ENCODE assay signal across 26 mouse cellular contexts in genomic region chr12:71053486-71053885, GRCm38 (mm10). TPM values are rescaled to one million over a fixed set of nuclear protein-coding genes. Genes with fewer than 3 reads are reported as not detected.
DNase-seq lines count a peak whose midpoint lies in the region; ATAC-seq and TF ChIP-seq lines count a peak whose summit lies in the region.
"Had no signal": no experiment of that assay in that cellular context is flagged by ENCODE, and none has a peak within 500 bp of the region (broad histone marks: within the 10 kb centered on the region; RNA-seq: fewer than 3 reads in every experiment).

No protein-coding gene starts in this region.

- no peaks in the 10 kb centered on the region for H3K27me3 ChIP-seq in liver, embryonic 11.5 days (replicated peaks; ENCODE audit: control insufficient read depth, insufficient read depth, low read length)
- no peaks in the 10 kb centered on the region for H3K27me3 ChIP-seq in liver, embryonic 12.5 days (replicated peaks)
- H3K27me3 ChIP-seq: CH12.LX; embryonic facial prominence, embryonic 13.5 days; embryonic facial prominence, embryonic 15.5 days; forebrain, embryonic 12.5 days had no signal

- TF ChIP-seq CTCF in layer of hippocampus, adult 2 months (conservative IDR thresholded peaks at IDR 0.05), result no peak

- H3K36me3 ChIP-seq in liver, embryonic 11.5 days (ENCODE audit: control insufficient read depth, insufficient read depth, low read length), result peaks cover 7% of the 10 kb centered on the region; the same call in 1 of the 2 replicates
- peaks cover 23% of the 10 kb centered on the region for H3K36me3 ChIP-seq in liver, embryonic 12.5 days

- no peak overlapping the region for H3K4me3 ChIP-seq in layer of hippocampus, adult 2 months
- H3K4me3 ChIP-seq in liver, embryonic 11.5 days (ENCODE audit: low read depth, low read length), result no peak overlapping the region
- no peak overlapping the region for H3K4me3 ChIP-seq in liver, embryonic 12.5 days
- H3K4me3 ChIP-seq: embryonic facial prominence, embryonic 13.5 days; embryonic facial prominence, embryonic 15.5 days; erythroblast, embryonic 14.5 days; forebrain, embryonic 10.5 days; forebrain, embryonic 12.5 days had no signal

- peak; percentile 86 for DNase-seq in heart, adult 11 months
- no peak for DNase-seq in heart, adult 9 months (ENCODE audit: low spot score in 2 of 2)
- DNase-seq in layer of hippocampus, adult 2 months (ENCODE audit: low spot score in 2 of 2), result no peak
- no peak for DNase-seq in layer of hippocampus, adult 9-10 months (ENCODE audit: low spot score)
- peak; percentile 2 for DNase-seq in liver, embryonic 11.5 days (ENCODE audit: low spot score)
- DNase-seq: adrenal gland, postnatal 25 days; B cell, adult 2 months; cerebellum, adult 11 months; cerebellum, adult 8-10 months; cerebellum, adult 9-11 months; embryo, embryonic 11 days had no signal

- no peaks in the 10 kb centered on the region for H3K9me3 ChIP-seq in liver, embryonic 11.5 days (ENCODE audit: control insufficient read depth, low read length)
- no peaks in the 10 kb centered on the region for H3K9me3 ChIP-seq in liver, embryonic 12.5 days (replicated peaks)
- H3K9me3 ChIP-seq: embryonic facial prominence, embryonic 13.5 days; embryonic facial prominence, embryonic 15.5 days; forebrain, embryonic 10.5 days; forebrain, embryonic 12.5 days had no signal

- no peak overlapping the region for H3K4me2 ChIP-seq in liver, embryonic 11.5 days
- H3K4me2 ChIP-seq in liver, embryonic 12.5 days, result no peak overlapping the region
- H3K4me2 ChIP-seq: embryonic facial prominence, embryonic 13.5 days; embryonic facial prominence, embryonic 15.5 days; forebrain, embryonic 12.5 days had no signal

- H3K4me1 ChIP-seq in liver, embryonic 11.5 days (replicated peaks; ENCODE audit: control insufficient read depth, insufficient read depth, low read length), result peaks cover 7% of the 10 kb centered on the region; the same call in 1 of the 2 replicates
- peaks cover 11% of the 10 kb centered on the region for H3K4me1 ChIP-seq in liver, embryonic 12.5 days
- H3K4me1 ChIP-seq: embryonic facial prominence, embryonic 13.5 days; embryonic facial prominence, embryonic 15.5 days; forebrain, embryonic 10.5 days had no signal

- H3K9ac ChIP-seq in liver, embryonic 11.5 days (ENCODE audit: low read depth, low read length), result no peak overlapping the region
- no peak overlapping the region for H3K9ac ChIP-seq in liver, embryonic 12.5 days
- H3K9ac ChIP-seq: embryonic facial prominence, embryonic 13.5 days; embryonic facial prominence, embryonic 15.5 days; forebrain, embryonic 12.5 days had no signal

- WGBS in liver, embryonic 11.5 days, result 94% methylated on average over 1 of the region's 1 CpGs
- 71% methylated on average over 1 of the region's 1 CpGs for WGBS in liver, embryonic 12.5 days (ENCODE audit: insufficient replicate concordance)

- H3K27ac ChIP-seq in layer of hippocampus, adult 2 months, result peak overlapping the region; percentile 32; the same call in 1 of the 2 replicates
- no peak overlapping the region for H3K27ac ChIP-seq in liver, embryonic 11.5 days (ENCODE audit: low read depth, low read length)
- no peak overlapping the region for H3K27ac ChIP-seq in liver, embryonic 12.5 days
- H3K27ac ChIP-seq: embryonic facial prominence, embryonic 13.5 days; embryonic facial prominence, embryonic 15.5 days; forebrain, embryonic 10.5 days; forebrain, embryonic 12.5 days had no signal

- ATAC-seq in liver, embryonic 11.5 days (replicated peaks; ENCODE audit: low FRiP score), result no peak
- ATAC-seq in liver, embryonic 12.5 days, result no peak
- ATAC-seq: CD4-positive, CD25-positive, alpha-beta regulatory T cell, adult 4 months; forebrain, embryonic 14.5 days; forebrain, embryonic 16.5 days had no signal

RNA-seq across cellular contexts. Expression of gene Arid4a, which starts 37.7 kb away (rescaled TPM):
- 10 to 100 TPM; 37.3 to 40.2 TPM for total RNA-seq in layer of hippocampus, adult 2 months (2021)
- 31.6 and 32.5 TPM in 2 replicates for polyA plus RNA-seq in liver, embryonic 11.5 days (2014; fragmentation: Nextera tagmentation; extraction: Ambion mirVana)
- polyA plus RNA-seq in liver, embryonic 12.5 days (2016; fragmentation: Nextera tagmentation; extraction: Ambion mirVana), result 23.4 and 24.1 TPM in 2 replicates

RNA-seq across cellular contexts. Expression of gene Tomm20l, which starts 57.7 kb away (rescaled TPM):
- not detected for total RNA-seq in layer of hippocampus, adult 2 months (2021)
- polyA plus RNA-seq in liver, embryonic 11.5 days (2014; fragmentation: Nextera tagmentation; extraction: Ambion mirVana), result not detected in 2 replicates
- polyA plus RNA-seq in liver, embryonic 12.5 days (2016; fragmentation: Nextera tagmentation; extraction: Ambion mirVana), result not detected in 2 replicates
- total RNA-seq: CH12.LX; common myeloid progenitor, adult 5-6 weeks; ES-E14; MEL had no signal
- polyA plus RNA-seq: brain, embryonic 14.5 days; CD4-positive, CD25-positive, alpha-beta regulatory T cell, adult 4 months; embryonic facial prominence, embryonic 11.5 days; embryonic facial prominence, embryonic 13.5 days; erythroblast, embryonic 14.5 days; forebrain, embryonic 10.5 days; forebrain, embryonic 12.5 days; forebrain, embryonic 14.5 days; forebrain, embryonic 16.5 days had no signal

Comparison
In these comparisons a context has a peak if more than half of its experiments do, and no peak if none do; other contexts are left out.
1. DNase-seq: peak in heart, adult 11 months (single experiment) and liver, embryonic 11.5 days (single experiment); none in heart, adult 9 months (0 of 2), layer of hippocampus, adult 2 months (0 of 2) and layer of hippocampus, adult 9-10 months (single experiment).